Mouse (Mus musculus) bone marrow macrophage, adult 2 months (primary cell): Measurements from ENCODE around the gene Pdlim5.
"Not testable (repeated sequence)": the region's sequence is repeated elsewhere in the genome, so short reads cannot be mapped to it uniquely, and the experiment has no call there.

Source experiments
- CTCF ChIP-seq: IDR thresholded peaks from 2 replicates; pipeline ENCODE4 v1.5.1; 2012; ENCODE audit warnings: low read depth, mild to moderate bottlenecking, low read length, moderate library complexity
- POLR2A ChIP-seq: IDR thresholded peaks from 2 replicates; pipeline ENCODE4 v1.6.1; 2012; ENCODE audit warnings: mild to moderate bottlenecking, low read depth, low read length, borderline replicate concordance

GRCm38 (mm10) chr3:142438630-142439029 lies 43.1 kb upstream of the Pdlim5 start:
- not testable (repeated sequence) for TF ChIP-seq CTCF, POLR2A
